Mouse (Mus musculus) MEL (cell line): ENCODE measurements around the gene Rbfox3.

Source experiments
- GABPA ChIP-seq: IDR thresholded peaks from 2 replicates; pipeline ENCODE4 v1.6.1; 2012; ENCODE audit warnings: low read depth, mild to moderate bottlenecking, inconsistent platforms, low read length, improper control_type of control experiment, moderate library complexity
- MAFK ChIP-seq: IDR thresholded peaks from 2 replicates; pipeline ENCODE4 v1.6.1; 2011; ENCODE audit warnings: low read depth, mild to moderate bottlenecking, low read length, improper control_type of control experiment, borderline replicate concordance
- MAX ChIP-seq: IDR thresholded peaks from 2 replicates; pipeline ENCODE4 v1.6.1; 2011; ENCODE audit warnings: low read length, improper control_type of control experiment
- NELFE ChIP-seq: IDR thresholded peaks from 2 replicates; pipeline ENCODE4 v1.6.1; 2011; ENCODE audit warnings: low read depth, low read length, improper control_type of control experiment
- POLR2A ChIP-seq, 2 experiments: IDR thresholded peaks; 2 replicates each; pipeline ENCODE4 v1.6.1; 2011 to 2012; ENCODE audit warnings: low read length in 2 of 2, mild to moderate bottlenecking in 2 of 2, control low read depth in 1 of 2, improper control_type of control experiment in 1 of 2, low read depth in 1 of 2, moderate library complexity in 1 of 2; ENCODE audit not compliant: control insufficient read depth in 1 of 2, insufficient read depth in 1 of 2, poor library complexity in 1 of 2
- RCOR1 ChIP-seq: IDR thresholded peaks from 2 replicates; pipeline ENCODE4 v1.6.1; 2012; ENCODE audit warnings: low read depth, mild to moderate bottlenecking, inconsistent platforms, low read length, improper control_type of control experiment
- SIN3A ChIP-seq: IDR thresholded peaks from 2 replicates; pipeline ENCODE4 v1.6.1; 2012; ENCODE audit warnings: low read length, improper control_type of control experiment, inconsistent platforms

DNA sequence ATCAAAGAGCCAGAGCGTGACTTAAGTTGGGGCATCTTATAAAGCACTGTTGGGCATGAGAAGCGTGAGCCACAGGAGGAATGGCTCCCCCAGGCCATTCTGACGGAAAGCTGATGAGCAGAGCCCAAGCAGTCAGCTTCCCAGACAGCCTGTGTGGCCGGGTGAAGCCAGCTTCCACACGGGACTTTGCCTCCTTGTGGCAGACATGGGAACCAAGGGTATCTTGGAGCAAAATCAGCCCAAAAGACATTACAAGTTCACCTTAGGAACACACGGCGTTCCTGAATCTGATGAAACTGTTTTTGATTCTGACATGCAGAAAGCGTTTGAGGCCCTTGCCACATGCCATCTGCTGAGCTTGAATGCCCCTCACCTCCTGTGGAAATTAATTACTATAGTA is 303.5 kb downstream of the Rbfox3 start:
- TF ChIP-seq NELFE (no peak), SIN3A (no peak), MAX (no peak), POLR2A (IDR thresholded peaks at IDR 0.05; ENCODE audit: control insufficient read depth in 1 of 2, insufficient read depth in 1 of 2, low read depth in 1 of 2, low read length in 2 of 2, poor library complexity in 1 of 2) (no peak), GABPA (no peak), MAFK (no peak), RCOR1 (no peak)
